Mouse (Mus musculus) forebrain, embryonic 11.5 days (tissue): ENCODE results near the gene Arrdc5. TPM values are rescaled to one million over a fixed set of nuclear protein-coding genes. Genes with fewer than 3 reads are reported as not detected.
"Not testable (repeated sequence)": the region's sequence is repeated elsewhere in the genome, so short reads cannot be mapped to it uniquely, and the experiment has no call there.

Experiments
- ATAC-seq: fragments of 200-750 bp; cut with Nextera tagmentation; replicated peaks from 2 replicates; pipeline ENCODE4 v1.8.0; 2017; ENCODE audit warnings: moderate TSS enrichment; ENCODE audit not compliant: low FRiP score
- DNase-seq: peaks from one replicate; pipeline ENCODE4 v3.0.0-alpha.2; 2017; ENCODE audit warnings: low spot score
- H3K27ac ChIP-seq: fragments of 300-500 bp; sonication (generic); 2 replicates; pipeline ENCODE4 v1.5.1; 2014; ENCODE audit warnings: low read depth, low read length
- H3K27me3 ChIP-seq: fragments of 300-500 bp; sonication (generic); 2 replicates; pipeline ENCODE4 v1.6.1; 2014; ENCODE audit warnings: mild to moderate bottlenecking, low read length, mixed read lengths; ENCODE audit not compliant: control insufficient read depth, insufficient read depth
- H3K36me3 ChIP-seq: fragments of 300-500 bp; sonication (generic); 2 replicates; pipeline ENCODE4 v1.6.1; 2014; ENCODE audit warnings: mild to moderate bottlenecking, low read length, moderate library complexity, mixed read lengths; ENCODE audit not compliant: control insufficient read depth, insufficient read depth
- H3K4me1 ChIP-seq: fragments of 300-500 bp; sonication (generic); replicated peaks from 2 replicates; pipeline ENCODE4 v1.6.1; 2014; ENCODE audit warnings: low read length, mixed read lengths; ENCODE audit not compliant: control insufficient read depth, insufficient read depth
- H3K4me2 ChIP-seq: fragments of 300-500 bp; sonication (generic); 2 replicates; pipeline ENCODE4 v1.6.1; 2014; ENCODE audit warnings: low read depth, mild to moderate bottlenecking, low read length, moderate library complexity, mixed read lengths; ENCODE audit not compliant: severe bottlenecking
- H3K4me3 ChIP-seq: fragments of 300-500 bp; sonication (generic); 2 replicates; pipeline ENCODE4 v1.5.1; 2014; ENCODE audit warnings: low read depth, low read length
- H3K9ac ChIP-seq: fragments of 300-500 bp; sonication (generic); 2 replicates; pipeline ENCODE4 v1.6.1; 2014; ENCODE audit warnings: low read length
- H3K9me3 ChIP-seq: fragments of 300-500 bp; sonication (generic); 2 replicates; pipeline ENCODE4 v1.6.1; 2016; ENCODE audit warnings: low read length, mixed read lengths; ENCODE audit not compliant: control insufficient read depth
- WGBS: fragments of 180-500 bp; shearing (Covaris S2); extraction: QIAGEN DNeasy Blood & Tissue Kit; methylation state at CpG from one replicate; pipeline ENCODE4 v1.1.7; 2014; 5-methylcytosine and 5-hydroxymethylcytosine counted together
- polyA plus RNA-seq: library from polyadenylated mRNA; unstranded; fragments of >200 nt; fragmentation: Nextera tagmentation; extraction: Ambion mirVana; gene quantifications from 2 replicates; pipeline ENCODE4 v1.2.1, GENCODE M21; 2014

Arrdc5 gene
- polyA plus RNA-seq, 1 experiment from 2014 or later = not detected

- peaks cover 5% of the 10 kb centered on the region; the same call in 1 of the 2 replicates for H3K4me1 ChIP-seq
- H3K9ac ChIP-seq = no peak overlapping the region
- DNase-seq (no peak), ATAC-seq (no peak)
- H3K4me3 ChIP-seq = no peak overlapping the region
- H3K9me3 ChIP-seq = no peaks in the 10 kb centered on the region
- peaks cover 2% of the 10 kb centered on the region; the same call in 1 of the 2 replicates for H3K36me3 ChIP-seq
- no peak overlapping the region for H3K4me2 ChIP-seq
- no peak overlapping the region for H3K27ac ChIP-seq
- 83% methylated on average over 10 of the region's 10 CpGs for WGBS
- no peaks in the 10 kb centered on the region for H3K27me3 ChIP-seq
These were observed 40.6 kb downstream of the Arrdc5 start for GRCm38 (mm10) chr17:56259301-56260037.

- not testable (repeated sequence) for H3K36me3 ChIP-seq, H3K4me2 ChIP-seq, ATAC-seq, H3K4me3 ChIP-seq, H3K27ac ChIP-seq, H3K4me1 ChIP-seq, H3K9me3 ChIP-seq, H3K9ac ChIP-seq, H3K27me3 ChIP-seq, DNase-seq
- 79% methylated on average over 2 of the region's 2 CpGs for WGBS
These were observed 41.3 kb downstream of the Arrdc5 start for GRCm38 (mm10) chr17:56258812-56259211.

GRCm38 (mm10) chr17:56258269-56258668 is 41.8 kb downstream of the Arrdc5 start:
- DNase-seq, H3K4me2 ChIP-seq, H3K27ac ChIP-seq, H3K4me3 ChIP-seq, H3K9ac ChIP-seq, H3K27me3 ChIP-seq, H3K36me3 ChIP-seq, H3K9me3 ChIP-seq, ATAC-seq, H3K4me1 ChIP-seq: not testable (repeated sequence)
- WGBS = 95% methylated on average over 19 of the region's 19 CpGs

- Histone ChIP-seq H3K9ac (peak overlapping the region; percentile 64), H3K4me3 (peak overlapping the region; percentile 64), H3K27me3 (no peaks in the 10 kb centered on the region), H3K4me2 (peak overlapping the region; percentile 79), H3K27ac (no peak overlapping the region), H3K9me3 (no peaks in the 10 kb centered on the region), H3K36me3 (peaks cover 2% of the 10 kb centered on the region; the same call in 1 of the 2 replicates), H3K4me1 (peaks cover 5% of the 10 kb centered on the region; the same call in 1 of the 2 replicates)
- ATAC-seq = peak; percentile 1; the same call in 1 of the 2 replicates
- 12% methylated on average over 58 of the region's 58 CpGs for WGBS
- DNase-seq = peak; percentile 49
These were observed 42.7 kb downstream of the Arrdc5 start for GRCm38 (mm10) chr17:56257181-56257894.

- H3K4me3 ChIP-seq = peak within 1 kb of the TSS; percentile 64
- H3K27ac ChIP-seq = peak within 1 kb of the TSS; percentile 70
- peak within 1 kb of the TSS; percentile 79 for H3K4me2 ChIP-seq
- no peaks in the 10 kb centered on the region for H3K9me3 ChIP-seq
- H3K4me1 ChIP-seq = peaks cover 5% of the 10 kb centered on the region; the same call in 1 of the 2 replicates
- no peaks in the 10 kb centered on the region for H3K27me3 ChIP-seq
- WGBS = under 1% methylated on average over 28 of the region's 28 CpGs
- DNase-seq = peak; percentile 92
- peaks cover 2% of the 10 kb centered on the region; the same call in 1 of the 2 replicates for H3K36me3 ChIP-seq
- H3K9ac ChIP-seq = peak within 1 kb of the TSS; percentile 64
- ATAC-seq = peak; percentile 92
These were observed 43.7 kb downstream of the Arrdc5 start, which contains the start of gene Fem1a for GRCm38 (mm10) chr17:56256239-56256881. TSS of gene Fem1a (plus strand) at chr17:56256810.

- H3K4me1 ChIP-seq = peaks cover 9% of the 10 kb centered on the region
- WGBS = under 1% methylated on average over 32 of the region's 32 CpGs
- peak; percentile 91 for ATAC-seq
These were observed 44.2 kb downstream of the Arrdc5 start for GRCm38 (mm10) chr17:56255863-56256238.

GRCm38 (mm10) chr17:56255429-56255828 is 44.7 kb downstream of the Arrdc5 start:
- no peaks in the 10 kb centered on the region for H3K27me3 ChIP-seq
- H3K36me3 ChIP-seq = no peaks in the 10 kb centered on the region; the same call in 1 of the 2 replicates
- 19% methylated on average over 9 of the region's 9 CpGs for WGBS
- DNase-seq (peak; percentile 73), ATAC-seq (peak; percentile 4)
- no peak overlapping the region for H3K4me3 ChIP-seq
- H3K4me2 ChIP-seq = no peak overlapping the region
- H3K9ac ChIP-seq = peak overlapping the region; percentile 23; the same call in 1 of the 2 replicates
- no peaks in the 10 kb centered on the region for H3K9me3 ChIP-seq
- no peak overlapping the region; the same call in 1 of the 2 replicates for H3K27ac ChIP-seq
- H3K4me1 ChIP-seq = peaks cover 11% of the 10 kb centered on the region

More at GRCm38 (mm10) chr17:56255863-56256238, 44.2 kb downstream of the Arrdc5 start:
- Histone ChIP-seq H3K9me3 (no peaks in the 10 kb centered on the region), H3K27ac (peak overlapping the region; percentile 70), H3K27me3 (no peaks in the 10 kb centered on the region), H3K36me3 (no peaks in the 10 kb centered on the region; the same call in 1 of the 2 replicates), H3K4me3 (peak overlapping the region; percentile 64), H3K9ac (peak overlapping the region; percentile 53; the same call in 1 of the 2 replicates), H3K4me2 (peak overlapping the region; percentile 78)
- DNase-seq = peak; percentile 99

- Histone ChIP-seq H3K4me1 (peaks cover 11% of the 10 kb centered on the region), H3K27me3 (no peaks in the 10 kb centered on the region), H3K36me3 (no peaks in the 10 kb centered on the region; the same call in 1 of the 2 replicates), H3K4me3 (no peak overlapping the region), H3K9ac (no peak overlapping the region), H3K9me3 (no peaks in the 10 kb centered on the region), H3K27ac (no peak overlapping the region), H3K4me2 (no peak overlapping the region)
- 79% methylated on average over 4 of the region's 4 CpGs for WGBS
- no peak for ATAC-seq
- no peak for DNase-seq
These were observed 45.4 kb downstream of the Arrdc5 start for GRCm38 (mm10) chr17:56254695-56255094.
